Mouse (Mus musculus) thymus, adult 2 months (tissue): Measurements from ENCODE around the gene Cpm.
"Not testable (repeated sequence)": the region's sequence is repeated elsewhere in the genome, so short reads cannot be mapped to it uniquely, and the experiment has no call there.

Experiments used
- CTCF ChIP-seq: fragments of 200-500 bp; IDR thresholded peaks from 2 replicates; pipeline ENCODE4 v1.5.1; 2012; ENCODE audit warnings: mild to moderate bottlenecking, control low read depth, low read length, moderate library complexity, borderline replicate concordance; ENCODE audit not compliant: control insufficient read depth, poor library complexity, insufficient read depth; ENCODE audit errors: extremely low read depth
- POLR2A ChIP-seq: fragments of 200-500 bp; IDR thresholded peaks from 2 replicates; pipeline ENCODE4 v1.6.1; 2012; ENCODE audit warnings: mild to moderate bottlenecking, low read length, control low read depth, moderate library complexity; ENCODE audit not compliant: control insufficient read depth, poor library complexity, insufficient read depth; ENCODE audit errors: extremely low read depth

- not testable (repeated sequence) for TF ChIP-seq POLR2A, CTCF
Observed at GRCm38 (mm10) chr10:117735396-117735795, 106.1 kb downstream of the Cpm start.
